Mouse (Mus musculus): ENCODE measurements at regions not wholly inside any gene's neighbourhood (a gene's known extent, or its start where the extent isn't known, plus 50 kb on each side); places are given as distances from the start of the nearest gene placed in this dataset.

GRCm38 (mm10) chr15:27270203-27270602, 196.3 kb upstream of the Ank start:
- no peak for DNase-seq (ENCODE audit: low spot score in 2 of 2)

- no peak for DNase-seq (ENCODE audit: low spot score in 2 of 2)
Measured at GRCm38 (mm10) chr15:27282279-27282678, 184.2 kb upstream of the Ank start.

- no peak for DNase-seq (ENCODE audit: low spot score in 2 of 2)
Measured at GRCm38 (mm10) chr15:27303856-27304255, 162.6 kb upstream of the Ank start.

- DNase-seq (ENCODE audit: low spot score in 2 of 2): no peak
Measured at GRCm38 (mm10) chr15:27304256-27304655, 162.2 kb upstream of the Ank start.

GRCm38 (mm10) chr15:27305035-27305434, 161.4 kb upstream of the Ank start:
- DNase-seq (ENCODE audit: low spot score in 2 of 2): no peak

- no peak for DNase-seq (ENCODE audit: low spot score in 2 of 2)
Measured at GRCm38 (mm10) chr15:27308639-27309038, 157.8 kb upstream of the Ank start.

GRCm38 (mm10) chr15:27315964-27316745, 150.3 kb upstream of the Ank start:
- no peak for DNase-seq (ENCODE audit: low spot score in 2 of 2)

GRCm38 (mm10) chr15:27316746-27317129, 149.7 kb upstream of the Ank start:
- DNase-seq (ENCODE audit: low spot score in 2 of 2): no peak

- no peak for DNase-seq (ENCODE audit: low spot score in 2 of 2)
Measured at GRCm38 (mm10) chr15:27321915-27322665, 144.4 kb upstream of the Ank start.

- DNase-seq (ENCODE audit: low spot score in 2 of 2): peak; percentile 28 to 29
Measured at GRCm38 (mm10) chr15:27325847-27326548, 140.5 kb upstream of the Ank start.

- no peak for DNase-seq (ENCODE audit: low spot score in 2 of 2)
Measured at GRCm38 (mm10) chr15:27326549-27326876, 140.0 kb upstream of the Ank start.

GRCm38 (mm10) chr15:27327744-27328143, 138.7 kb upstream of the Ank start:
- no peak for DNase-seq (ENCODE audit: low spot score in 2 of 2)

GRCm38 (mm10) chr15:27328441-27328840, 138.0 kb upstream of the Ank start:
- DNase-seq (ENCODE audit: low spot score in 2 of 2): no peak

- no peak for DNase-seq (ENCODE audit: low spot score in 2 of 2)
Measured at GRCm38 (mm10) chr15:27340070-27340469, 126.4 kb upstream of the Ank start.

GRCm38 (mm10) chr15:27341518-27341976, 124.9 kb upstream of the Ank start:
- no peak for DNase-seq (ENCODE audit: low spot score in 2 of 2)

- DNase-seq (ENCODE audit: low spot score in 2 of 2): no peak
Measured at GRCm38 (mm10) chr15:27358441-27358840, 108.0 kb upstream of the Ank start.

GRCm38 (mm10) chr15:27359271-27359670, 107.2 kb upstream of the Ank start:
- DNase-seq (ENCODE audit: low spot score in 2 of 2): no peak

- DNase-seq (ENCODE audit: low spot score in 2 of 2): no peak
Measured at GRCm38 (mm10) chr15:27374517-27374916, 92.0 kb upstream of the Ank start.

GRCm38 (mm10) chr15:27378601-27379094, 87.8 kb upstream of the Ank start:
- no peak for DNase-seq (ENCODE audit: low spot score in 2 of 2)

- DNase-seq (ENCODE audit: low spot score in 2 of 2): no peak
Measured at GRCm38 (mm10) chr15:27380436-27380945, 86.0 kb upstream of the Ank start.

GRCm38 (mm10) chr15:27381565-27381964, 84.9 kb upstream of the Ank start:
- no peak for DNase-seq (ENCODE audit: low spot score in 2 of 2)

GRCm38 (mm10) chr15:27390567-27390966, 75.9 kb upstream of the Ank start:
- DNase-seq (ENCODE audit: low spot score in 2 of 2): no peak

All from urinary bladder, adult 18-20 months (tissue).